In the genomic region with DNA sequence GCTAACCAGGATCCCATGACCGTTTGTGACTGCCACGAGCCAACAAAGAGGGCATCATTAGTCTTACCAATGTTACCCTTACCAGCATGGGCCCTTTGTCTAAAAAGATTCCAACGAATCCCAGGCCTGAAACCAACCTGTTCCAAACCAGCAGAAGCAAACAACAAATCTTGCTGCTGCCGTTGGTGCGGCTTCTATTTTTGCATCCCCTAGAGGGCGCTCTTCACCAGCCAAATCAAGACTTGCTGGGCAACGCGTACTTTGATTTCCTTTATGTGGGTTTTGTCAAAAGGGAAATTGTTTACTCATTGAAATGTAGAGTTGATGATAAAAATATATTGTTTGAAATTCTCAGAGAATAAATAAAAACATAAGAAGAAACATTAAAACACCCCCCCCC, we compare ENCODE assay signal across 9 mouse cellular contexts. TPM values are rescaled to one million over a fixed set of nuclear protein-coding genes. Genes with fewer than 3 reads are reported as not detected.
A peak's percentile ranks its signal among the peaks of the same experiment; 100 is the strongest.
DNase-seq lines count a peak whose midpoint lies in the region; TF ChIP-seq lines count a peak whose summit lies in the region.
"Had no signal": no experiment of that assay in that cellular context is flagged by ENCODE, and none has a peak within 500 bp of the region (broad histone marks: within the 10 kb centered on the region; RNA-seq: fewer than 3 reads in every experiment).

No protein-coding gene starts in this region.

- H3K36me3 ChIP-seq in heart, adult 2 months (ENCODE audit: control insufficient read depth, insufficient read depth, low read length) = no peaks in the 10 kb centered on the region
- H3K36me3 ChIP-seq: embryonic facial prominence, embryonic 15.5 days had no signal

- H3K4me1 ChIP-seq in heart, adult 2 months (ENCODE audit: control insufficient read depth, insufficient read depth, low read length) = no peaks in the 10 kb centered on the region
- H3K4me1 ChIP-seq: embryonic facial prominence, embryonic 15.5 days had no signal

- DNase-seq in heart, adult 2 months = peak; percentile 5 to 30
- no peak for DNase-seq in heart, adult 9 months (ENCODE audit: low spot score in 2 of 2)
- DNase-seq in A20 (ENCODE audit: low read depth, low spot score) (peak; percentile 69), ZHBTc4 (ENCODE audit: low read depth, low spot score) (peak; percentile 86)
- DNase-seq in cerebellum, postnatal 36 days = peak; percentile 43 to 44
- peak; percentile 12 to 73 for DNase-seq in kidney, postnatal 36 days
- peak; percentile 14 for DNase-seq in lung, postnatal 25 days (ENCODE audit: low spot score)
- peak; percentile 59 for DNase-seq in testis, postnatal 14 days (ENCODE audit: low spot score)

- TF ChIP-seq POLR2A in heart, adult 2 months (IDR thresholded peaks at IDR 0.05; ENCODE audit: insufficient read depth, low read depth, low read length) = no peak

- H3K79me2 ChIP-seq in heart, adult 2 months (replicated peaks; ENCODE audit: control insufficient read depth, insufficient read depth, low read length) = no peaks in the 10 kb centered on the region

- intact Hi-C loops in heart, adult 2 months (cut with DNase I) = loop anchor here (5.0 kb wide), 1 partner anchor 217 kb away; no protein-coding TSS in a partner anchor

- TF ChIP-seq EP300 in heart, adult 2 months (IDR thresholded peaks at IDR 0.05; ENCODE audit: insufficient read depth, low read depth, low read length) = no peak

- TF ChIP-seq CTCF in heart, adult 2 months (IDR thresholded peaks at IDR 0.05) = peak; percentile 77

- 21% methylated on average over 8 of the region's 8 CpGs for WGBS in heart, adult 2 months

- no peak overlapping the region for H3K4me3 ChIP-seq in heart, adult 2 months
- H3K4me3 ChIP-seq: embryonic facial prominence, embryonic 15.5 days had no signal

- no peak overlapping the region for H3K9ac ChIP-seq in heart, adult 2 months (ENCODE audit: low read depth, low read length)
- H3K9ac ChIP-seq: embryonic facial prominence, embryonic 15.5 days had no signal

- no peaks in the 10 kb centered on the region for H3K27me3 ChIP-seq in heart, adult 2 months (ENCODE audit: control insufficient read depth, insufficient read depth, low read length)
- H3K27me3 ChIP-seq: embryonic facial prominence, embryonic 15.5 days had no signal

- H3K27ac ChIP-seq in heart, adult 2 months = no peak overlapping the region
- H3K27ac ChIP-seq: embryonic facial prominence, embryonic 15.5 days had no signal

RNA-seq across cellular contexts. Expression of a gene that starts 25.8 kb away (rescaled TPM):
- total RNA-seq in heart, adult 2 months (2021) = not detected
- polyA plus RNA-seq in heart, adult 2 months (2012; rRNA removed) = not detected in 2 replicates
- polyA plus RNA-seq: embryonic facial prominence, embryonic 15.5 days had no signal

RNA-seq across cellular contexts. Expression of a gene that starts 29.8 kb away (rescaled TPM):
- not detected for total RNA-seq in heart, adult 2 months (2021)
- not detected in 2 replicates for polyA plus RNA-seq in heart, adult 2 months (2012; rRNA removed)
- polyA plus RNA-seq: embryonic facial prominence, embryonic 15.5 days had no signal

RNA-seq across cellular contexts. Expression of a gene that starts 39.1 kb away (rescaled TPM):
- total RNA-seq in heart, adult 2 months (2021) = not detected
- 0.15 TPM in 1 of 2 replicates, not detected in the other for polyA plus RNA-seq in heart, adult 2 months (2012; rRNA removed)
- polyA plus RNA-seq: embryonic facial prominence, embryonic 15.5 days had no signal

RNA-seq across cellular contexts. Expression of a gene that starts 55.3 kb away (rescaled TPM):
- not detected for total RNA-seq in heart, adult 2 months (2021)
- polyA plus RNA-seq in heart, adult 2 months (2012; rRNA removed) = 0.09 TPM in 1 of 2 replicates, not detected in the other
- polyA plus RNA-seq: embryonic facial prominence, embryonic 15.5 days had no signal

Comparison
In these comparisons a context has a peak if more than half of its experiments do, and no peak if none do; other contexts are left out.
1. DNase-seq: peak in heart, adult 2 months (2 of 2), A20 (single experiment), ZHBTc4 (single experiment), cerebellum, postnatal 36 days (2 of 2), kidney, postnatal 36 days (2 of 2), lung, postnatal 25 days (single experiment) and testis, postnatal 14 days (single experiment); none in heart, adult 9 months (0 of 2).